Mouse (Mus musculus) stomach, postnatal 0 days (tissue): ENCODE results near the gene Edf1.

Experiments used
- CTCF ChIP-seq: IDR thresholded peaks from 2 replicates; pipeline ENCODE4 v1.5.1; 2016; ENCODE audit warnings: antibody characterized with exemption, low read depth, mild to moderate bottlenecking, moderate library complexity
- EP300 ChIP-seq: optimal IDR thresholded peaks from 2 replicates; pipeline ENCODE3; 2016; ENCODE audit warnings: antibody characterized with exemption

- peak; percentile 92 for TF ChIP-seq CTCF
- no peak for TF ChIP-seq EP300
Measured at GRCm38 (mm10) chr2:25581294-25581864, 23.7 kb downstream of the Edf1 start, which contains the start of gene Ajm1.
